Mouse (Mus musculus) heart, adult 9 months (tissue): ENCODE measurements at regions not wholly inside any gene's neighbourhood (a gene's known extent, or its start where the extent isn't known, plus 50 kb on each side); places are given as distances from the start of the nearest gene placed in this dataset.

Experiments used
- DNase-seq, 2 experiments: peaks; one replicate each; pipeline ENCODE4 v3.0.0; 2022; ENCODE audit warnings: low spot score in 2 of 2

DNA sequence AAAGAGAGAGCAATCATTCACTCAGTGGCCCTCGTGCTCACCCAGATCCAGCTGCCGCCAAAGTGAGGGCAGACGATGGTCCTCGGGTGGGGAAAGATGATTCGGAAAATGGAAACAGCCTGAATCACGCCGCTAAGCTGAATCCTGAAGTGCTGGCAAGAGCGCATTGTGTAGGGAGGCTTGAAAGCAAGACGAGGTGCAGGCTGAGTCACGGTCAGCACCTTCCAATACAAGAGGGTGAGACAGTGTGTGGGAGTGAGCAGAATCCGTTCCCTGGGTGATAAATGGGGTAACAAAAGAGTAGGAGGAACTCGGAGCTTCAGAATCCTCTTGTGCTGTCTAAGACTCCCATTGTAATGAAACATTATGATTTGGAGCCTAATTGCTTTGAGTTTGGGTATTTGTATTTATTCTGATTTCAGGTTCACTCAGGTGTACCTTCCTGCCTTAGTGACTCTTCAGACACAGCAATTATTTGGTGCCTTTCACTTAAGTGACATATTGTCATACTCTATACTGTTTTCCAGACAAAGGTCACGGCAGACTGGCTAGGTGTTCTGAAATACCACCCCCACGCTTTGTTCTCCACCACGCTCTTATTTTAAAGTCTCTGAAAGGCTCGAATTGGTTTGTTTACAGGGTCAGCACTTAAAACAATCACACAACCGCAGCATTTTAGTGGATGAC lies 70.0 kb downstream of the Mbip start:
- no peak for DNase-seq

DNA sequence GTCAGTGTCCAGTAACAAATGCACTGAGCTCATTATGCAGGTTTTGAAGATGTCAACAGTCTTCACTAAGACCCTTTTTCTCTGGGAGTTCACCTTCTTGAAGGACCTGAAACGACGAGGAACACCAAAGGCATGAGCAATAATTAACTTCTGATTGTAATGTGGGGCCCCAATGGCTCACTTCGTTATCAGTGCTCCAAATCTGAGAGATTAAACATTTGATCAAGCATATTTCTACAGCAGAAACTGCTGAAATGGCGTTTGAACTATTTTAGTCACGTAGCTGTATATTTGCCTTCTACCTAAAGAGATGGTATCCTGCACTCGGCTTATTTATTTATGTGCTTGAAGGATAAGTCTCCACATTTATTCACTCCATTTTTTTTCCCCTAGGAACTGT lies 80.6 kb downstream of the Mbip start:
- DNase-seq, result no peak

DNA sequence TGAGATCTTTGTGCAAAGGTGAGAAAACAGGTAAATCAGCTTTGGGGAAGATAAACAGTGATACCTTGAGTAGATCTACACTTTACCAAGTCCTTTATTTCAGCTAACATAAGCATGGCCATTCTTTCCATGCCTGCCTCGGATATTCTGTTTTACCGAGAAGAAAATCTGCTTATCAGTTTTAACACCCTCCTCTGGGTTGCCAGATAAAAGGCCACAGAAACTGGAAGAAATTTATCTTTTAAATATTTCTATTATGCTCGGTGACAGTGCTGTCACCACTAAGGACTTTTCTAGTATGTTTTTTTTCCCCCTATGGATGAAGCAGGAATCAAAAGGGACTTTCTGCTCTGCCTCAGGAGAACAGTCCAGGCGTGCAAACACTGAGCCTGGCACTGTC lies 84.2 kb downstream of the Mbip start:
- DNase-seq, result no peak

DNA sequence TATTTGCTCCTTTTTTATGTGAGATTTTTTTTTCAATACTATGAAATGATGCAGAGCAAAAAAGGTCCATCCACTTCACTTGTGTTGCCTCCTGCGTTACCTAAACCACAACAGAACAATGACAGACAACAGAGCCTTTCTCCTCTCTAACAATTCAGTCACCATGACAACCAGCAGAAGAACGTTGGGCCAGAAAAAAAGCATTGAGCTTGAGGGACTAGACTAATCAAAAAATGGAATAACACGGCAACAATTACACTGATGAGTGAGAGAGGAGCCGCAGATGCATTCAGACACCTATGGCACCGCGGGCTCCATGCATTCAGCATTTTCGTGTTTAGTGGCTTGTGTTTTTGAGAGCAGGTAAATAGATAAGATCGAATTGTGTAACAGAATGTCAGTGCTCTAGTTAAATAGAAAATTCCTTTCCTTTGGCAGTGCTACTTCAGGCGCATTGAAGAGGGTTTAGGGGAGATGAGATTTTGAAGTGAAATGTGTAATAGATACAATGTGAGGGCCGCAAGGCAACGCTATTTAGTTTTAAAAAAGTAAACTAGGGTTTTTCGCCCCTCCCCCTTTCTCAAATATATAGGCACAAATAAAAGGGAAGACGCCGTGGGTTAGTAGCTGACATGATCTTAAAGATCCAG lies 87.2 kb downstream of the Mbip start:
- DNase-seq, result no peak

DNA sequence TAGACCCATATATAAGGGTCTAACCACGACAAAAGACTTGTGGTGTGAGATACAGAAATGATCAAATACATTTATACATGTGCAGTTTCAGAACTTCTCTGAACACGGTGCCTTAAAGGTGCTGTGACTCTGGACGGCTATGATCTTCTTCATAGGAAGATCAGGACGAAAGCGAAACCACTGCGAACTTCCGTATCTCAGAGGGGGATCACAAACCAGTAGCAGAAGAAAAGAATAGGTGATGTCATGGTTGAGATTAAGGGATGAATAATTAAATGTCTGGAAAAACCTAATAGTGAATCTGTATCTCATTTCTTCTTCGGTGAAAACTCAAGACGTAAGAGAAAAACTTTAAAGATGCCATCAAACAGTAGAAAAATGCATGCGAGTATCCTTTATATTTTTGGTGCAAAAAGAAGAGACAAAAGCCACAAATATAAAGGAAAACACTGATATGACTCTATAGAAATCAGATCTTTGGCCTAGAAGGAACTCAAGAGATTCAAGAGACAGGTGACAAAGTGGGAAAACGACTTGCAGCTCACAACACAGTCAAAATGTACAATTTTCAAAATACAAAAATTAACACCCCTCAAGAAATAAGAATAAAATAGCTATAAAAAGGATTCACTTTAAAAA lies 89.3 kb downstream of the Mbip start:
- no peak for DNase-seq

DNA sequence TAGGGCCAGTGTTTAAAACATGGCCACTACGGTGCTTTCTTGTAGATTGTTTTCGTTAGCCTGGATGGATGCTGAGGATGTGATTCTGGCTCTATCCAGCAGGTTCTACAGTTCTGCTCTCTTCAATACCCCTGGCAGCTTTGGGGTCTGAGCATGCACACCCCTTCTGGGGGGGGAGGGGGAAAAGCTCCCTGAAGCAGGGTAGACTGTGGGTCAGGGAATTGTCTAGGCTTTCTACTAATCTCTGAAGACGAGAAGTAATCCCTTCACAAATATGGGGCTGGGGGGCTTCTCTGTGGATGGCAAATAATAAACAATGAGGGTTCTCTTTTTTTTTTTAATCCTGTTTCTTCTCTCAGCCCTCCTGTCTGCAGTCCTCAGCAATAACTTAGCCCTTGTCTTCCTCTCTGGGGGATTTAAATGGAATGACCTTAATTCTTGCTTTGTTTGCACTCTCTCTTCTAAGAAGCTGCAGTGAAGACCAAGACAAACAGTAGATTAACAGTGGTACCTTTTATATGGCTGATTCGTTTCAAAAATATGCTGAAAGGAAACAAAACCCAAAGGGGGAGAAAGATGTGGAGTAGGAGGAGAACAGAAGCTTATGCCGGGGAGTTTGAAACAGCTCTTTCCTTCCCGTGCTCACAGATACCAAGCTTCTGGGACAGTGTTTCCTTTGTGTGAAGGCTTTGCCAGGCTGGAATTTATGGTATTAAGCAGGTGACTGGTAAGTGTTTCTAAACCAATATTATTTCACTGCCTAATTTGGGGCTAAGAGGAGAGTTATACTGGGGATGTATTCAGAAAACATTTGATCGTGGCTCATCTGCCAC lies 92.9 kb downstream of the Mbip start:
- DNase-seq, result no peak

DNA sequence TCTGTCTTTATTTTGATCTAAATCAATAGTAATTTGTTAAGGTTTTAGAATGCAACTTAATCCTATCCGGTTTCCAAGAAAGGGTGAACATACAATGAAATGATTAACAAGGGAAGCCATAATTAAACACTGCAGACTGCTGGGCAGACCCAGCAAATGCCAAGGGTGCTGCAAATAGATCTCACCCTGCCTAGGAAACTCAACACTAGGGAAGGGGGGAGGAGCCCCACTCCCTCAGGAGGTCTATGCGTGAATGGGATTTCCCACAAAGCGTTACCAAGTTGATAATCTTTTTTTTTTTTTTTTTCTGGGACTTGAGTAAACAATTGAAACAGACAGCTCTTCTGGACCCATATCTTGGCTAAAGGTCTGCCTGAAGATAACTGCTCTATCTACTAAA lies 95.4 kb downstream of the Mbip start:
- DNase-seq, result no peak

DNA sequence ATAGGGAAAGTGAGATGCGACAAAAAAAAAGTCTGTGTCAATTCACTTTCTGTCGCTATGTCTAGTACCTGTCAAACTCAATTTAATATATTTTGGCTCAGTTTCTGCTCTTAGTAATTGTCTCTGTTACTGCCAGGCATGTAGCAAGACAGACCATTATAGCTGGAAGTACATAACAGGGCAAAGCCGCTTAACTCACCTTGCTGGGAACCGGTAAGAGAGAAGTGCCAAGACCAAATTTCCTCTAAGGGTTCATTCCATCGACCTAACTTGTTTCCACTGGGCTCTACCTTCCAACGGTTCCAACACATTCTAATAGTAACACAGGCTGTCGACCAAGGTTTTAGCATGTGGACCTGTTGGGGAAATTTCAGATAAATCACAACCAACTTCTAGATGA lies 99.3 kb downstream of the Mbip start:
- DNase-seq, result no peak

DNA sequence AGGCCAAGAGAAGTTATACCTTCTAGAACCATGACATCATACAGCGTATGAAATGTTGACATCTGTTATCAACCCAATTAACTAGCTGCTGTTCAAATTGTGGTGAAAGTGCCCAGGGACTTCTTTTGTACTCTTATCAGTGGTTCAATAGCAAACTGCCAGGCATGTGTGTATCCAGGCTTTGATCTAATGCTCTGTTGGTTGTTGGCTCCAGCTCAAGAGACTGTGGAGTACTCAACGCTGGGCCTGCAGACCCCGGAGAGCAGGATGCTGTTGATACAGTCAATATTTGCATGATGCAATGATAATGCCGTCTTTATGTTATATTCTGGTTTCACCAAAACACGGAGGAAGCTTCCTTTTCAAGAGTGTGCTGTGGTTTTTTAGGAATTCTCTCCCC lies 102.9 kb downstream of the Mbip start:
- DNase-seq, result no peak

DNA sequence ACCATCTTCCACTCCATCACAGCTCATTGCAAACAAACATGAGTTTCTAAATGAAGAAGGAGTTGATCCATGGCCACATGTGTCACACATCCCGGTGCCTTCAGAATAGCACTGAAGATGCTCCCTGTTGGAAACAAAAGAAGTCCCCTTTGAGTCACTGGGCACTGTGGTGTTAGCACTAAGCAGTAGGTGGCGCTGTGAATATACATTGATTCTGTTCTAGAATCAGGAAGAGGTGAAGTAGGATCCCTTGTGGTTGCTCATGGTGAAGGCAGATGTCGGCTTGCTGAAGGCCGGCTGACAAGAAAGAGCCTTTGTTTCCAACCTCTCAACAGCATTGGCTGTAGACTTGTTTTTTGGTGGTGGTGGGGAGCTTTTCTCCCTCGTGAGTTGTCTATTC lies 104.0 kb downstream of the Mbip start:
- no peak for DNase-seq

DNA sequence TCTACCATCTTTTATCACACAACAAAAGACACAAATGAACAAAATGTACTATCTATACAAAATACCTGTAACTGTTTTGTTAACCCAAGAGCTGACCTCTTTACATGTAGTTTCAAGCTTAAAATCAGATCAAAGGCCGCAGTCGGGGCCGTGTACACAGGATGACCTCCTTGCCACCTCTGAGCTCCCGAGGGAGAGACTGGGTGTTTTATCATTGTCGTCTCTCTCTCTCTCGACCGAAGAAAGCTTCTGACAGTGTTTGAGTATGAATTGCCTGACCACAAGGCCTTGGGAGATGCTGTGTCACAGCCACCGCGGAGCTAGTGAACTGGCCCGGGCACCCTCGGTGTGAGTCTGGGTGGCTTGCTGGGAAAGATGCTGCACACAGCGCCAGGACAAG lies 105.5 kb downstream of the Mbip start:
- DNase-seq, result no peak

DNA sequence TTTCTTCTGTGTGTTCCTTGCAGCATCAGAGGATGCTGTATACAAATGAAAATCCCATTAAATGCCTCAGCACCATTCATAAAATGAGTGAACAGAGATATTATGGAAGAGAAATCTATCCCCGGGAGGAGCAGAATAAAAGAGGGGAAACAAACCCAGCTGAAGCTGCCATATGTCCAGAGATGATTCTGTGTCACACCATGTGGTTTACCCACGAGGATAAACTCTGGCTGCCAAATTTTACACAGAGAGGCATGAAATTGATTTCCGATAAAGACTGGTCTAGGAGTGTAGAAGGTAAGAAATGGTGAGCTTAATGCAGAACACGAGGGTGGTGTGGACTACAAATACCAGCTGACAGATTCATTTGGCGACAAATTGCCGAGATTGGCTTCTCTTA lies 111.1 kb downstream of the Mbip start:
- no peak for DNase-seq

DNA sequence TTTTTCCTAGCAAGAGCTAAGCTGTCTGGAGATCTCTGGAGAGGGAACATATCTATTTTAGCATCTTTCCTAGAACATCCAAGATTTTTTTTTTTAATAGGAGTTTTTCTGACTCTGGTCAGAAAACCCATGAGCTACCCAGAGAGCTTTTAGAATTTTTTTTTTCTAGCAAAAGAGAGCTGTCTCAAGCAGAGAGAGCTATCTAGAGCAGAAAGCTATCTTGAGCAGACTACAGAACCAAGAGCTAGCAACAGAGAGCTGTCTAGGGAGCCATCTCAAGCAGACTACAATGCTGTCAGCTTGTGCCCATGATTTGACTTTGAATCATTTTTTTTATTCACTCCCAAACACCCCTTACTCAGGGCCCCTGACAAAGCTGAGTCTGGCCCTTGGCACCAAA lies 112.5 kb downstream of the Mbip start:
- DNase-seq, result no peak

DNA sequence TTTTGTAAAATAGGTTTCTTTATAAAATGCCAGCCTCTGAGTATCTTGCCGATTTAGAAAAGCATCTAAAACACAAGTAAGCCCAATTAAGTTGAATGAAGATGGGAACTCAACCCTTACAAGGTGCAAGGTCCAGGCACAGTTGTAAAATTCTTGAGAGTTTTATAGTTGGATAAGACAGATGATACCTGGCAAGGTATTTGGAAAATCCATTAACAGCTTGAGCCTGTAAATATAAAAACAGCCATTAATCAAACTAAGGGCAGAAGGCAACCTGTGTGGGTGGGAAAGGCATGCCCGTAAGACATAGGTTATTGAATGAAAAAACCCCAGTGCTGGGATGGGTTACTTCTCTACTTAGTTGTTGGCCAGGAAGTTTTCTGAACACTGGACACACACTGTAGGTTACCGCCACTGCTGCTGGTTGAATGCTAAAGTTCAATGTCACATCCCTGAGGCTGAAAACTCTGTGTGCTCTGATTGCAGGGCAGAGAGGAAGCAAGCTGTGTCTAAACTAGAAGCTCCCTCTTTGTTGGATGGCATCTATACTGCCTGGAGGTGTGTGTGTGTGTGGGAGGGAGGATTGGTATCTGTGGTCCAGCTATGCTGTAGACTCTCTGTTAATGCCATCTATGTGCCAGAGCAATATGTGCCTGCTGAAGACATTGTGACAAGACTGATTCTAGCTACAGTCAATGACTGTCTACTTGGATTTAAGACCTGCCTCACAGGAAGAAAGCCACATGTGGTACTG lies 121.4 kb downstream of the Mbip start:
- no peak for DNase-seq

DNA sequence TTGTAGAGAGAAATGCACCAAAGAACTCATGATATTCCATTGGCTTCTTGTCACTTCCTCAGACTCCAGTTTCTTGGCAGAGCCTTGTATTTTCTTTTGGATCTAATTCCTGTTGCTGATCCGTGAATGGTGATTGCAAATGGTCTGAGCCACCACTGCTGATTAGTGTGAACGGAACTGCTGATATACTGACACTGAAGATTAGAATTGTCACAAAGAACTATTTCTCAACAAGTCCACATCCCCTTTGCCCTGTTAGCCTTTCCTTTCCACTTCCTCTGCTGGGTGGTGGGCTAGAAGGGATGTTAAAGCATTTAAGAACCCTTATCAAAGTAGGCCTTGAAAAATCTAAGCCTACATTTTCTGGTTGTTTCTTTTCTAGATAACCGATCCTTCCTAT lies 152.2 kb downstream of the Mbip start:
- no peak for DNase-seq

DNA sequence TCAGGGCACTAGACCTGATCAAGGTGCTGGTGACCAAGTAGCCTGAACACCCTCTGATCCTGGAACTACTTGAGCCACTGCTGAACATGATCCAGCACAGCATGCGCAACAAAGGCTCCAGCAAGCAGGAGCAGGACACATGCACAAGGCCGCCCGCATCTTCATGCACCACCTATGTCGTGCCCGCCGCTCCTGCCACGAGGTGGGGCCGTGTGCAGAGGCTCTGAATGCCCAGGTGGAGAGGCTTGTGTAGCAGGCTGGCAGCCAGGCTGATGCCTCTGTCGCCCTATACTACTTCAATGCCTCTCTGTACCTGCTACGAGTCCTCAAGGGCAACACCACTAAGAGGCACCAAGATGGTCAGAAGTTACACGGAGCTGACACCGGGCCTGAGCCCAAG lies 156.1 kb downstream of the Mbip start:
- DNase-seq, result no peak

DNA sequence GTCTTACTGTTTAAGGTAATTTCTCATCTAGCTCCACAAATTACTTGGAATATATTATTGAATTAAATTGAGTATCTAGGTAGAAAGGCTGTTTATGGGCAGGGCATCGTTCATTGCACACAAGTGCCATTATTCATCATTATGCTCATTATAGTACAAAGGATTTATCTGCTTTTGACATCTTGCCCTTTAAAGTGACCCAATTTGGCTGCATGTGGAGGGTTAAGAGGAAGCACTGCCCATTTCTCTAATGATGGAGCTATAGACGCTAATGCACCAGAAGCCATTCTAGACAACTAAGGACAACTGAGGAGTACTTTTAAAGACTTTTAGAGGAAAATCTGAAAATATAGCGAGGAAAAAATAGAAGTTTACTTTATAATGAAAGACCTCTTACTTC lies 185.0 kb downstream of the Mbip start:
- no peak for DNase-seq

DNA sequence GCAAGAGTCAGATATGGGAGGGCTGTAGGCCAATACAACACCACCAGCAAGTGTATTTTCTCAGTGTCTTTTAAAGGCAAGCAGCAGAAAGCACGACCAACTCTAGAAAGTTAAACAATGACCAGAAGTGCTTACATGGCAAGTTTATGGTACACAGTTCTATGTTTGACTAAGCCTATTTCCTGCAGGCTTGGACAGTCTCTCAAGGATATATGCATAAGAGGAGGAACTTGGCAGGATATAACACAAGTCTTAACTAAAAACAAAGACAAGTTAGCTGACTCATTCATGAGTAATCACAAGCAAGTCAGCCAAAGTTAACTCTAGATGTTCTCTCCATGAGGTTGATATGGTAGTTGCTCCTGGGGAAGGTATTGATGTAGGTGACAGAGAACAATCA lies 201.3 kb downstream of the Mbip start:
- no peak for DNase-seq

DNA sequence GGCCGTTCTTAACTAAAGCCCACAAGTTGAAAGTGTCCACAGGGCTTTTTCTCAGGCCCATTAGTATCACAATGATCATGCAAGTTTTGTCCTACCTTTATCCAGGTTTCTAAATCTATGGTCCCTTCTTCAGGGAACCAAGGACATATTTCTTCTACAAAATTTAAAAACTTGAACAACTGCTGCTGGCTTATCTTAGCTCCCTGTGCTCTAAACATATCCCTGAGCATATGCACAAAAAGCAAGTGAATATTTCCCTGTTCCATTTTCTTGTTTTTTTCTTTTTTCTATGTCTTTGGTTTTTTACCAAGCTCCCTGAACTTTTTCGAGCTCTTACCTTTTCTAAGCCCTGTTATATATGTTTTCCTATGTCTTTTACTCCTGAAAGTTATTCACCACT lies 201.9 kb downstream of the Mbip start:
- DNase-seq, result no peak

DNA sequence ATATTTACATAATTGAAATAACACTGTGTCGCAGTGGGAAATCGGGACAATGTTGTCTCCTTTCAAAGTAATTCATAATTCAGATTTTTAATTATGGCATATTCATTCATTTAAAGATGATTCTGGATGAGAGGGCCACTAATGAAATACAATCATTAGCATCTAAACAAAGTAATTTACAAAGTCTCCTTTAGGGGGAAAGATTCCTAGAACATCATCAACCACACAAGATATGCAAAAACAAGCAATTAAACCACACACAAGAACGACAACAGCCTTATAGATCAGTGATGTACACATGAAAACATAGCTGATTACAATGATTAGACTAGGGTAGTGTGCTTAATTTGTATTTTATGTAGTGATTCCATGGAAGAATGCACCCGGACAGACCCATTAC lies 231.2 kb downstream of the Mbip start:
- DNase-seq, result no peak

DNA sequence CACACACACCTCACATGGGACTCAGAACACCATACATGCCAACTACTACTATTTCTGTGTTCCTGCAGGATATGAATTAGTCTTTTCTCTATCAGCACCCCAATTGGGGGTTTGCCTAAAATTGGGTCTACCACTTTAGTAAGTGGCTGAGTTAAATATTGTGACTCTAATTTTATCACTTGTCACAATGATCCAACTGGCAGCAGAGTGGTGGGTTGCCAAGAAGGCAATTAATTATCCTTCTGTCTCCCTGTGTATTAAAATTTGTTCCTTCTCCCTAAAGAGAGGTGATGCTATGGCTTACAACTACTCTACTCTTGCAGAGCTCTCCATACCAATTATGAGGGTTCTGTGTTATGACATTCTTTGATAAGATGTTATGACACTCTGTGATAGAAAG lies 245.3 kb downstream of the Brms1l start:
- DNase-seq, result no peak

DNA sequence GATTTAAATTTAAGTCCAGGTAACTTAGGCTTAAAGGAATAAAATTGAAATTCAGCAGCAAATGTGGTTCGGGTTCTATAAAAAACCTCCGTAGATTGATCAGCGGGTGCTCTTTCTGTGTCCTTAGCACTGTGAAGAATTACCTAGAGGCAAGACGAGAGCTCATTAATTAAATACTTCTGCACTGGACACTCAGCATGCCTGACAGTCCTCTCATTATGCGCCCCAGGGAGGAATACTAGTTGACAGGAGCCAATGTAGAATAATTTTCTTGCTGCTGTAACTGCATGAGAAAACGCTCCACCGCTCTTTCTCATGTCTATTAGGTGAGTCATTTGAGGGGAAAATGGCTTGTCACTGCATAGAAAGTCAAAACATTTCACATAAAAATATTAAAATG lies 228.1 kb downstream of the Brms1l start:
- no peak for DNase-seq
